Mouse (Mus musculus): ENCODE measurements around the gene Tbx10. TPM values are rescaled to one million over a fixed set of nuclear protein-coding genes. Genes with fewer than 3 reads are reported as not detected.
A peak's percentile ranks its signal among the peaks of the same experiment; 100 is the strongest.
"Not testable (repeated sequence)": the region's sequence is repeated elsewhere in the genome, so short reads cannot be mapped to it uniquely, and the experiment has no call there.

Tbx10 gene
- total and polyA plus RNA-seq, 3 experiments = not detected

- H3K27ac ChIP-seq (ENCODE audit: control insufficient read depth, low read depth, low read length); H3K79me2 ChIP-seq (ENCODE audit: control insufficient read depth, insufficient read depth, low read length, poor library complexity); H3K4me3 ChIP-seq (ENCODE audit: control insufficient read depth in 1 of 2, insufficient read depth in 1 of 2, low read depth in 2 of 2, low read length in 2 of 2); H3K27me3 ChIP-seq (ENCODE audit: control insufficient read depth in 1 of 2, insufficient read depth in 2 of 2, low read length in 2 of 2); H3K9ac ChIP-seq (ENCODE audit: control insufficient read depth, low read depth, low read length, poor library complexity, severe bottlenecking); H3K36me3 ChIP-seq (ENCODE audit: control insufficient read depth in 1 of 2, insufficient read depth in 2 of 2, low read length in 2 of 2); H3K4me1 ChIP-seq (ENCODE audit: control insufficient read depth in 1 of 2, insufficient read depth in 2 of 2, low read length in 2 of 2); DNase-seq (ENCODE audit: low read depth, low spot score); H3K9me3 ChIP-seq (replicated peaks; ENCODE audit: insufficient read depth, low read length): not testable (repeated sequence)
Observed at GRCm38 (mm10) chr19:3974608-3975007, 17.9 kb upstream of the Tbx10 start.

- DNase-seq (ENCODE audit: low read depth, low spot score) = no peak
- no peaks in the 10 kb centered on the region for H3K9me3 ChIP-seq (replicated peaks; ENCODE audit: insufficient read depth, low read length)
- H3K27me3 ChIP-seq (ENCODE audit: control insufficient read depth in 1 of 2, insufficient read depth in 2 of 2, low read length in 2 of 2) = peaks cover 0 to 2% of the 10 kb centered on the region in 2 experiments; a peak in 2 of 4 replicates
- no peaks in the 10 kb centered on the region for H3K79me2 ChIP-seq (ENCODE audit: control insufficient read depth, insufficient read depth, low read length, poor library complexity)
- no peak for TF ChIP-seq MEF2A (IDR thresholded peaks at IDR 0.05; ENCODE audit: extremely low read depth, insufficient replicate concordance, low read depth, low read length, poor library complexity, severe bottlenecking)
- no peak for TF ChIP-seq CHD2 (IDR thresholded peaks at IDR 0.05; ENCODE audit: low read length)
- no peak for TF ChIP-seq NELFE (IDR thresholded peaks at IDR 0.05; ENCODE audit: low read depth, low read length)
- no peak for TF ChIP-seq POLR2A (IDR thresholded peaks at IDR 0.05; ENCODE audit: control insufficient read depth in 1 of 2, insufficient read depth in 1 of 2, low read depth in 1 of 2, low read length in 2 of 2, poor library complexity in 1 of 2)
- no peak for TF ChIP-seq MYB (IDR thresholded peaks at IDR 0.05; ENCODE audit: low read depth, low read length)
- no peak for TF ChIP-seq UBTF (IDR thresholded peaks at IDR 0.05; ENCODE audit: borderline replicate concordance, insufficient read depth, low read depth, low read length)
- no peak for TF ChIP-seq TAL1 (IDR thresholded peaks at IDR 0.05; ENCODE audit: low read length)
- TF ChIP-seq SMC3 (IDR thresholded peaks at IDR 0.05; ENCODE audit: low read depth, low read length) = no peak
- no peak for TF ChIP-seq ELF1 (IDR thresholded peaks at IDR 0.05; ENCODE audit: low read depth, low read length)
- TF ChIP-seq EP300 (IDR thresholded peaks at IDR 0.05; ENCODE audit: low read depth in 1 of 2, low read length in 2 of 2) = no peak
- H3K27ac ChIP-seq (ENCODE audit: control insufficient read depth, low read depth, low read length) = no peak overlapping the region
- H3K9ac ChIP-seq (ENCODE audit: control insufficient read depth, low read depth, low read length, poor library complexity, severe bottlenecking) = no peak overlapping the region
- no peaks in the 10 kb centered on the region for H3K36me3 ChIP-seq (ENCODE audit: control insufficient read depth in 1 of 2, insufficient read depth in 2 of 2, low read length in 2 of 2)
- no peaks in the 10 kb centered on the region for H3K4me1 ChIP-seq (ENCODE audit: control insufficient read depth in 1 of 2, insufficient read depth in 2 of 2, low read length in 2 of 2)
- H3K4me3 ChIP-seq (ENCODE audit: control insufficient read depth in 1 of 2, insufficient read depth in 1 of 2, low read depth in 2 of 2, low read length in 2 of 2) = no peak overlapping the region
Observed at GRCm38 (mm10) chr19:3975866-3976265, 16.7 kb upstream of the Tbx10 start.

GRCm38 (mm10) chr19:3980309-3980708 is 12.2 kb upstream of the Tbx10 start:
- Histone ChIP-seq H3K4me1 (ENCODE audit: control insufficient read depth in 1 of 2, insufficient read depth in 2 of 2, low read length in 2 of 2) (no peaks in the 10 kb centered on the region), H3K27me3 (ENCODE audit: control insufficient read depth in 1 of 2, insufficient read depth in 2 of 2, low read length in 2 of 2) (no peaks in the 10 kb centered on the region; a peak in 1 of 4 replicates), H3K9me3 (replicated peaks; ENCODE audit: insufficient read depth, low read length) (no peaks in the 10 kb centered on the region), H3K79me2 (ENCODE audit: control insufficient read depth, insufficient read depth, low read length, poor library complexity) (no peaks in the 10 kb centered on the region), H3K4me3 (ENCODE audit: control insufficient read depth in 1 of 2, insufficient read depth in 1 of 2, low read depth in 2 of 2, low read length in 2 of 2) (no peak overlapping the region), H3K9ac (ENCODE audit: control insufficient read depth, low read depth, low read length, poor library complexity, severe bottlenecking) (no peak overlapping the region), H3K36me3 (ENCODE audit: control insufficient read depth in 1 of 2, insufficient read depth in 2 of 2, low read length in 2 of 2) (no peaks in the 10 kb centered on the region), H3K27ac (ENCODE audit: control insufficient read depth, low read depth, low read length) (no peak overlapping the region)
- peak; percentile 86 for DNase-seq (ENCODE audit: low read depth, low spot score)
- TF ChIP-seq TAL1 (IDR thresholded peaks at IDR 0.05; ENCODE audit: low read length) (no peak), JUND (IDR thresholded peaks at IDR 0.05; ENCODE audit: low read depth, low read length) (no peak), EP300 (IDR thresholded peaks at IDR 0.05; ENCODE audit: low read depth in 1 of 2, low read length in 2 of 2) (no peak), BHLHE40 (IDR thresholded peaks at IDR 0.05; ENCODE audit: borderline replicate concordance, low read depth, low read length) (no peak), TBP (IDR thresholded peaks at IDR 0.05; ENCODE audit: low read depth, low read length) (no peak), ETS1 (IDR thresholded peaks at IDR 0.05; ENCODE audit: low read depth, low read length) (no peak), MAZ (IDR thresholded peaks at IDR 0.05; ENCODE audit: low read depth, low read length) (no peak), NRF1 (IDR thresholded peaks at IDR 0.05; ENCODE audit: insufficient read depth, low read depth, low read length, poor library complexity, severe bottlenecking) (no peak), SMC3 (IDR thresholded peaks at IDR 0.05; ENCODE audit: low read depth, low read length) (peak; percentile 91), GATA1 (IDR thresholded peaks at IDR 0.05; ENCODE audit: low read depth, low read length) (no peak), MYB (IDR thresholded peaks at IDR 0.05; ENCODE audit: low read depth, low read length) (no peak), HCFC1 (IDR thresholded peaks at IDR 0.05; ENCODE audit: low read depth, low read length) (no peak), UBTF (IDR thresholded peaks at IDR 0.05; ENCODE audit: borderline replicate concordance, insufficient read depth, low read depth, low read length) (no peak), SIN3A (IDR thresholded peaks at IDR 0.05; ENCODE audit: low read length) (no peak), GABPA (IDR thresholded peaks at IDR 0.05; ENCODE audit: low read depth, low read length) (no peak), USF2 (IDR thresholded peaks at IDR 0.05; ENCODE audit: borderline replicate concordance in 1 of 2, insufficient read depth in 1 of 2, low read depth in 1 of 2, low read length in 2 of 2) (no peak), E2F4 (IDR thresholded peaks at IDR 0.05; ENCODE audit: borderline replicate concordance, low read depth, low read length) (no peak), POLR2A (IDR thresholded peaks at IDR 0.05; ENCODE audit: control insufficient read depth in 1 of 2, insufficient read depth in 1 of 2, low read depth in 1 of 2, low read length in 2 of 2, poor library complexity in 1 of 2) (no peak), MXI1 (IDR thresholded peaks at IDR 0.05; ENCODE audit: low read depth, low read length) (no peak), POLR2AphosphoS5 (IDR thresholded peaks at IDR 0.05; ENCODE audit: borderline replicate concordance, low read depth, low read length) (no peak), CHD2 (IDR thresholded peaks at IDR 0.05; ENCODE audit: low read length) (no peak), POLR2AphosphoS2 (IDR thresholded peaks at IDR 0.05; ENCODE audit: low read length) (no peak)

Measured in MEL (cell line).